Mouse (Mus musculus): ENCODE measurements around the gene Scd2.

DNA sequence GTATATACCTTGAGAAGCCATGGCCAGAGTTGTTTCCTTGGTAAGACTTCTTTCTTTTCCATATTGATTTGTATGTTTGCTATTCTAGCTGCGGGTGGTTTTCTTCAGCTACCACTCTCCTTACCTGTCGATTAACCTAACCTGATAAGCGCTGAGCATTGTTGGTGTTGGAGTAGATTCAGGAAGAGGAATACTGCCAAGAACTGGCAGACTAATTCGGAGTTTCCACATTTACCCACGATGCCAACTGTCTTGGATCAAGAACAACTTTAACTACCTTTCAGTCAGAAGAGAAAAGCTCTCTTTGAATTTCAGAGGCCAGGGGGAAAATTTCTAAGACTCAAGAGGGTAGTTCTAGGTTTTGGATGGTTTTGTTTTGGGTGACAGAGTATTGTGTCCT, 16.6 kb upstream of the Scd2 start:
- TF ChIP-seq CTCF (IDR thresholded peaks at IDR 0.05; ENCODE audit: low read depth) = no peak
- no peak for TF ChIP-seq EP300 (IDR thresholded peaks at IDR 0.05; ENCODE audit: low read depth)

Measured in liver, embryonic 14.5 days (tissue).